8 mouse cellular contexts compared by ENCODE assay signal in genomic region chr4:56113701-56114196, GRCm38 (mm10).
A peak's percentile ranks its signal among the peaks of the same experiment; 100 is the strongest.
DNase-seq lines count a peak whose midpoint lies in the region; ATAC-seq lines count a peak whose summit lies in the region.

No protein-coding gene starts in this region.

- peak; percentile 43 to 57 for DNase-seq in cerebellum, postnatal 14 days
- DNase-seq in gastrocnemius, postnatal 25 days, result peak; percentile 96
- peak; percentile 17 to 27 for DNase-seq in left cerebral cortex, adult 8-10 months (ENCODE audit: low spot score in 2 of 2)
- peak; percentile 78 to 93 for DNase-seq in lung, postnatal 4 days
- peak; percentile 96 for DNase-seq in skeletal muscle tissue, adult 2 months (ENCODE audit: low read depth, low spot score)

- ATAC-seq in activated CD4-positive, CD25-positive, alpha-beta regulatory T cell, adult 4 months, result peak; percentile 54
- peak; percentile 38 for ATAC-seq in inflammation-experienced regulatory T-cells, adult 6 months
- no peak for ATAC-seq in erythroblast, adult 5-6 weeks (replicated peaks; ENCODE audit: low FRiP score, poor library complexity, severe bottlenecking)

Comparison
In these comparisons a context has a peak if more than half of its experiments do, and no peak if none do; other contexts are left out.
1. DNase-seq: peak in every context shown above with its lines; median percentile 96 in gastrocnemius, postnatal 25 days; 96 in skeletal muscle tissue, adult 2 months; 86 in lung, postnatal 4 days; 50 in cerebellum, postnatal 14 days; 22 in left cerebral cortex, adult 8-10 months.